Mouse (Mus musculus) heart, embryonic 13.5 days (tissue): ENCODE results near the gene 4933434E20Rik. TPM values are rescaled to one million over a fixed set of nuclear protein-coding genes. Genes with fewer than 3 reads are reported as not detected.
A peak's percentile ranks its signal among the peaks of the same experiment; 100 is the strongest.

ENCODE experiments used
- ATAC-seq: fragments of 200-750 bp; cut with Nextera tagmentation; 2 replicates; pipeline ENCODE4 v1.8.0; 2017; ENCODE audit warnings: moderate TSS enrichment; ENCODE audit not compliant: insufficient number of reproducible peaks, low FRiP score, low TSS enrichment; ENCODE audit errors: extremely low read depth
- H3K27ac ChIP-seq: fragments of 300-500 bp; sonication (generic); replicated peaks from 2 replicates; pipeline ENCODE4 v1.5.1; 2015; ENCODE audit warnings: moderate library complexity, mild to moderate bottlenecking, inconsistent platforms
- H3K27me3 ChIP-seq: fragments of 300-500 bp; sonication (generic); replicated peaks from 2 replicates; pipeline ENCODE4 v1.6.1; 2015; ENCODE audit warnings: mild to moderate bottlenecking, inconsistent platforms
- H3K36me3 ChIP-seq: fragments of 300-500 bp; sonication (generic); 2 replicates; pipeline ENCODE4 v1.6.1; 2015; ENCODE audit warnings: mild to moderate bottlenecking, inconsistent platforms
- H3K4me1 ChIP-seq: fragments of 300-500 bp; sonication (generic); 2 replicates; pipeline ENCODE4 v1.6.1; 2015; ENCODE audit warnings: inconsistent platforms
- H3K4me2 ChIP-seq: fragments of 300-500 bp; sonication (generic); 2 replicates; pipeline ENCODE4 v1.6.1; 2015; ENCODE audit warnings: inconsistent platforms, mild to moderate bottlenecking, moderate library complexity
- H3K4me3 ChIP-seq: fragments of 300-500 bp; sonication (generic); 2 replicates; pipeline ENCODE4 v1.5.1; 2015; ENCODE audit warnings: moderate library complexity, mild to moderate bottlenecking, inconsistent platforms
- H3K9ac ChIP-seq: fragments of 300-500 bp; sonication (generic); 2 replicates; pipeline ENCODE4 v1.6.1; 2015; ENCODE audit warnings: inconsistent platforms, mild to moderate bottlenecking, moderate library complexity
- H3K9me3 ChIP-seq: fragments of 300-500 bp; sonication (generic); 2 replicates; pipeline ENCODE4 v1.6.1; 2016; ENCODE audit warnings: inconsistent platforms
- WGBS: fragments of 180-500 bp; shearing (Covaris S2); methylation state at CpG from one replicate; pipeline ENCODE4 v1.1.7; 2015; ENCODE audit warnings: mixed read lengths; 5-methylcytosine and 5-hydroxymethylcytosine counted together
- polyA plus RNA-seq: library from polyadenylated mRNA; unstranded; fragments of >200 nt; fragmentation: Nextera tagmentation; extraction: Ambion mirVana; gene quantifications from 2 replicates; pipeline ENCODE4 v1.2.1, GENCODE M21; 2015

Gene 4933434E20Rik
- polyA plus RNA-seq, 1 experiment from 2014 or later: 129 TPM

- no peak for ATAC-seq
- H3K4me1 ChIP-seq: no peaks in the 10 kb centered on the region; the same call in 1 of the 2 replicates
- 62% methylated on average over 3 of the region's 3 CpGs for WGBS
- H3K9ac ChIP-seq: no peak overlapping the region
- H3K4me3 ChIP-seq: no peak overlapping the region
- H3K4me2 ChIP-seq: no peak overlapping the region
- no peaks in the 10 kb centered on the region for H3K27me3 ChIP-seq
- no peak overlapping the region for H3K27ac ChIP-seq
- H3K36me3 ChIP-seq: peaks cover 63% of the 10 kb centered on the region
- no peaks in the 10 kb centered on the region for H3K9me3 ChIP-seq
Observed at GRCm38 (mm10) chr3:90064383-90064782, 12.9 kb downstream of the 4933434E20Rik start.

GRCm38 (mm10) chr3:90065553-90065952 is 14.1 kb downstream of the 4933434E20Rik start:
- Histone ChIP-seq H3K4me3 (no peak overlapping the region), H3K4me2 (no peak overlapping the region), H3K9ac (no peak overlapping the region), H3K27ac (no peak overlapping the region), H3K4me1 (no peaks in the 10 kb centered on the region; the same call in 1 of the 2 replicates), H3K27me3 (no peaks in the 10 kb centered on the region), H3K9me3 (no peaks in the 10 kb centered on the region), H3K36me3 (peaks cover 52% of the 10 kb centered on the region)
- ATAC-seq: no peak
- 57% methylated on average over 3 of the region's 3 CpGs for WGBS

DNA sequence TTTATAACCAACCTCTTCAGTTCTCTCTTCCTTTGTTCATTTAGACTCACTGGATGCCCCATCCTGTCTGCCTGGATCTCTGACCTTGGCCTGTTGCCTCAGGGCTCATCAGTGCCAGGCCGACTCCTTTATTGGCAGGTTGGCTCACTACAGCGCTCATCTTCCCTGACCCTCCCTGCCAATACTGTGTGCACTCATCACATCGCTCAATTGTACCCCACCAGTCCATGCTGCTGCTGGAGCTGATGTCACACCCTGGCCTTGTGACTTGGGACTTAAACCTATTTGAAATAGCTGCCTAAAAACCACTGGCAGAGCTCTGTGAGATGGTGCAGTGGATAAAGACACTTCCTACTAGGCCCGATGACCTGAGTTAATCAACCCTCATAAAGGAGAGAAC is 16.4 kb downstream of the 4933434E20Rik start:
- 90% methylated on average over 4 of the region's 4 CpGs for WGBS
- no peak for ATAC-seq
- no peak overlapping the region for H3K9ac ChIP-seq

GRCm38 (mm10) chr3:90069688-90070087 is 18.3 kb downstream of the 4933434E20Rik start:
- 62% methylated on average over 7 of the region's 7 CpGs for WGBS
- H3K4me3 ChIP-seq: no peak overlapping the region

More for the DNA sequence above, 16.4 kb downstream of the 4933434E20Rik start:
- Histone ChIP-seq H3K27me3 (no peaks in the 10 kb centered on the region), H3K4me1 (peaks cover 14% of the 10 kb centered on the region), H3K27ac (no peak overlapping the region), H3K4me3 (no peak overlapping the region), H3K4me2 (no peak overlapping the region), H3K9me3 (no peaks in the 10 kb centered on the region), H3K36me3 (peaks cover 29% of the 10 kb centered on the region)

DNA sequence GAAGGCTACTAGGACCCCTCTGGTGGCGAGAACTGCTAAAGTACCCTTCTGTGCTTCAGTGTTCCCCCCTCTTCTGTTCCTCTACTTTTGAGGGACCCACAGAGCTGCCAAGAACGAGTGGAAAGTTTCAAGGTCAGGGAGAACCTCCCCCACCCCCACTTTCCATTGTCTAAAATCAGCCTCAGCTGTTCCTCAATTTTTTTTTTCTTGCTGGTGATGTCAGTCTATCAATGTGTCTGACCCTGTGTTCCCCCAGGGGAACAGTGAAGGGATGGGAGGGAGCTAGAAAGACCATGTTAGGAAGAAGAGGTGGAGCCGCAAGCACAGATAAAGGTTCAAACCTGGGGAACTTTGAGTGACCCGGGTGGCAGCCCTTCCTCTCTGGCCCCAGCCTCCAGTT is 20.9 kb downstream of the 4933434E20Rik start, which contains the start of gene Tpm3:
Gene Tpm3, plus strand, starts transcription at position 356 of the 400 bp plus-strand sequence.
- no peaks in the 10 kb centered on the region for H3K27me3 ChIP-seq
- peaks cover 25% of the 10 kb centered on the region for H3K4me1 ChIP-seq
- WGBS: 52% methylated on average over 4 of the region's 4 CpGs
- H3K36me3 ChIP-seq: no peaks in the 10 kb centered on the region
- H3K9me3 ChIP-seq: no peaks in the 10 kb centered on the region
- H3K4me3 ChIP-seq: no peak within 1 kb of the TSS
- H3K4me2 ChIP-seq: no peak within 1 kb of the TSS
- H3K27ac ChIP-seq: no peak within 1 kb of the TSS
- no peak within 1 kb of the TSS for H3K9ac ChIP-seq
- ATAC-seq: no peak

More at GRCm38 (mm10) chr3:90069688-90070087, 18.3 kb downstream of the 4933434E20Rik start:
- Histone ChIP-seq H3K36me3 (peaks cover 13% of the 10 kb centered on the region; the same call in 1 of the 2 replicates), H3K4me1 (peaks cover 18% of the 10 kb centered on the region), H3K4me2 (no peak overlapping the region), H3K9ac (no peak overlapping the region), H3K27ac (no peak overlapping the region), H3K27me3 (no peaks in the 10 kb centered on the region), H3K9me3 (no peaks in the 10 kb centered on the region)
- no peak for ATAC-seq

- Histone ChIP-seq H3K4me3 (peak overlapping the region; percentile 29), H3K9ac (peak overlapping the region; percentile 3; the same call in 1 of the 2 replicates), H3K27me3 (no peaks in the 10 kb centered on the region), H3K4me1 (peaks cover 37% of the 10 kb centered on the region), H3K9me3 (no peaks in the 10 kb centered on the region), H3K4me2 (peak overlapping the region; percentile 59), H3K27ac (no peak overlapping the region), H3K36me3 (no peaks in the 10 kb centered on the region)
- 14% methylated on average over 5 of the region's 5 CpGs for WGBS
- ATAC-seq: no peak
Observed at GRCm38 (mm10) chr3:90076921-90077716, 25.7 kb downstream of the 4933434E20Rik start.

GRCm38 (mm10) chr3:90078224-90078623 is 26.8 kb downstream of the 4933434E20Rik start:
- no peak overlapping the region for H3K4me2 ChIP-seq

DNA sequence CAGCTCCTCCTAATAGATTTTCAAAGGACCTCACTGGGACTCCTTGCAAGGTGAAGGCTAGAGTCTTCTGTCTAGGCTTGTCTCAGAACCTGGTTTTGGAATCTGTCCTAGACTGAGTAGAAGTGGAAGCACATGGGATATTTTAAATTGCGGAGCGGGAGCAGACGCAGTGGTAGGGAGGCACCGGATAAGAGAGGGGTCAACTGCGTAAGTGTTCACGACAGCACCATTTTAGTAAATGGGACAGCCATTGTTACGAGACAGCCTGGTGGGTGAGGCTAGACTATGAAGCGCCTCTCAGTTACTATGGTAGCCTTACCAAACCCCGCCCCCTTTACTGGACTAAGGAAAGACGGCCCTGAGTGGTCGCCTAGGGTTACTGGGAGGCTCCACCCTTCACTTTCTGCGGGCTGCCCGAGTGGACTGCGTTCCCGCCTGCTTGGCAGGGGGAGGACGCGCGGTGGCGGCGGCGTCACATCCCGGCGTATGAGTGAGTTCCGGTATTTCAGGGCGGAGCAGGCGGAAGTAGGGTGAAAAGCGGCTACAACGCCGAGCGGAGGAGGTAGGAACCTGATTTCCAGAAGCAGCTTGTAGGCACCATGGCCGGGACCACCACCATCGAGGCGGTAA is 27.8 kb downstream of the 4933434E20Rik start:
- H3K4me1 ChIP-seq: peaks cover 51% of the 10 kb centered on the region
- ATAC-seq: peak; percentile 94
- peak overlapping the region; percentile 99 for H3K27ac ChIP-seq
- H3K9ac ChIP-seq: peak overlapping the region; percentile 95
- under 1% methylated on average over 33 of the region's 33 CpGs for WGBS
- no peaks in the 10 kb centered on the region for H3K27me3 ChIP-seq
- H3K4me3 ChIP-seq: peak overlapping the region; percentile 88
- H3K36me3 ChIP-seq: 0 out of 2 replicates have a peak, but pooled peaks cover 3% of the 10 kb centered on the region
- H3K4me2 ChIP-seq: peak overlapping the region; percentile 88
- H3K9me3 ChIP-seq: no peaks in the 10 kb centered on the region

More at GRCm38 (mm10) chr3:90078224-90078623, 26.8 kb downstream of the 4933434E20Rik start:
- no peak for ATAC-seq
- Histone ChIP-seq H3K4me3 (no peak overlapping the region), H3K9ac (peak overlapping the region; percentile 95; the same call in 1 of the 2 replicates), H3K27me3 (no peaks in the 10 kb centered on the region), H3K27ac (no peak overlapping the region), H3K9me3 (no peaks in the 10 kb centered on the region), H3K4me1 (peaks cover 44% of the 10 kb centered on the region), H3K36me3 (0 out of 2 replicates have a peak, but pooled peaks cover 3% of the 10 kb centered on the region)
- WGBS: 45% methylated on average over 5 of the region's 5 CpGs

- peak; percentile 39; the same call in 1 of the 2 replicates for ATAC-seq
- no peaks in the 10 kb centered on the region for H3K27me3 ChIP-seq
- H3K4me1 ChIP-seq: peaks cover 57% of the 10 kb centered on the region
- peak overlapping the region; percentile 88 for H3K4me3 ChIP-seq
- peak overlapping the region; percentile 88 for H3K4me2 ChIP-seq
- peak overlapping the region; percentile 99 for H3K27ac ChIP-seq
- 0% methylated on average over 51 of the region's 53 CpGs for WGBS
- H3K9ac ChIP-seq: peak overlapping the region; percentile 95
- H3K9me3 ChIP-seq: no peaks in the 10 kb centered on the region
- H3K36me3 ChIP-seq: 0 out of 2 replicates have a peak, but pooled peaks cover 3% of the 10 kb centered on the region
Observed at GRCm38 (mm10) chr3:90079763-90080497, 28.5 kb downstream of the 4933434E20Rik start.

DNA sequence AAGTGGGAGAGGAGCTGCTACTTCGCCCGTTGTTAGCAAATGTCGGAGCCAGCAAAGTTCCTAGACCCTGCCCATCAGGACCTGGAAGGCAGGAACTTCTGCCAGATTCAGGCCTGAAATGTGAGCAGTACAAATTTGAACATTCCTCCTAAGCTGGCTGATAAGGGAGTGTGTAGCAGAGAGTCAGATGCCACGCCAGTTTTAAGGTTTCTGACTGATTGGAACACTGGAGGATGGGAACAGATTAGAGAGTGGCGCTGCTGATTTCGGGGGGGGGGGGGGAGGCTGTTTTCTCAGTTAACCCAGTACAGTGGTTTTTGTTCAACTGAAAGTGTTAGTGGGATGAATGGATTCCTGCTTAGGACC is 29.0 kb downstream of the 4933434E20Rik start:
- peak overlapping the region; percentile 88 for H3K4me2 ChIP-seq
- H3K9ac ChIP-seq: peak overlapping the region; percentile 95
- H3K27me3 ChIP-seq: no peaks in the 10 kb centered on the region
- under 1% methylated on average over 6 of the region's 6 CpGs for WGBS
- no peaks in the 10 kb centered on the region for H3K9me3 ChIP-seq
- peak overlapping the region; percentile 88 for H3K4me3 ChIP-seq
- 0 out of 2 replicates have a peak, but pooled peaks cover 3% of the 10 kb centered on the region for H3K36me3 ChIP-seq
- peak overlapping the region; percentile 99 for H3K27ac ChIP-seq
- ATAC-seq: no peak
- H3K4me1 ChIP-seq: peaks cover 62% of the 10 kb centered on the region
